Mouse (Mus musculus) olfactory bulb, adult 2 months (tissue): ENCODE measurements around the gene Adcy5. TPM values are rescaled to one million over a fixed set of nuclear protein-coding genes. Genes with fewer than 3 reads are reported as not detected.

Experiments
- H3K27ac ChIP-seq: fragments of 200-500 bp; 2 replicates; pipeline ENCODE4 v1.5.1; 2012; ENCODE audit warnings: low read depth, low read length; ENCODE audit not compliant: insufficient read depth
- H3K4me1 ChIP-seq: fragments of 200-500 bp; 2 replicates; pipeline ENCODE4 v1.6.1; 2012; ENCODE audit warnings: low read length; ENCODE audit not compliant: control insufficient read depth, insufficient read depth
- H3K4me3 ChIP-seq: fragments of 200-500 bp; 2 replicates; pipeline ENCODE4 v1.5.1; 2012; ENCODE audit warnings: mild to moderate bottlenecking, low read depth, low read length, moderate library complexity; ENCODE audit not compliant: insufficient read depth
- CTCF ChIP-seq: fragments of 200-500 bp; IDR thresholded peaks from 2 replicates; pipeline ENCODE4 v1.5.1; 2012; ENCODE audit warnings: low read depth, mild to moderate bottlenecking, low read length, moderate library complexity; ENCODE audit not compliant: insufficient read depth
- POLR2A ChIP-seq: fragments of 200-500 bp; IDR thresholded peaks from 2 replicates; pipeline ENCODE4 v1.6.1; 2012; ENCODE audit warnings: mild to moderate bottlenecking, low read depth, low read length, moderate library complexity; ENCODE audit not compliant: insufficient read depth
- WGBS: fragments of 180-500 bp; shearing (Covaris S2); methylation state at CpG from one replicate; pipeline ENCODE4 v1.1.7; 2018; 5-methylcytosine and 5-hydroxymethylcytosine counted together
- polyA plus RNA-seq: library from polyadenylated mRNA; stranded (reverse); fragments of >200 nt; gene quantifications from 2 replicates; pipeline ENCODE4 v1.2.4, GENCODE M21; 2012; ENCODE audit warnings: low replicate concordance; ENCODE audit not compliant: missing spikeins, insufficient read depth, insufficient read length

Adcy5 gene
- polyA plus RNA-seq, 1 experiment: not detected

- WGBS: 60% methylated on average over 12 of the region's 12 CpGs
- H3K4me1 ChIP-seq: peaks cover 12% of the 10 kb centered on the region
- H3K27ac ChIP-seq: no peak overlapping the region
- H3K4me3 ChIP-seq: no peak overlapping the region
- TF ChIP-seq CTCF: no peak
- no peak for TF ChIP-seq POLR2A
These were observed 84.8 kb downstream of the Adcy5 start for GRCm38 (mm10) chr16:35239318-35239965.

GRCm38 (mm10) chr16:35239966-35240730 lies 85.5 kb downstream of the Adcy5 start:
- no peak overlapping the region for H3K27ac ChIP-seq
- no peak for TF ChIP-seq CTCF
- no peak for TF ChIP-seq POLR2A
- H3K4me1 ChIP-seq: peaks cover 9% of the 10 kb centered on the region
- no peak overlapping the region for H3K4me3 ChIP-seq
- WGBS: 66% methylated on average over 4 of the region's 4 CpGs

GRCm38 (mm10) chr16:35247364-35247763 lies 92.7 kb downstream of the Adcy5 start:
- no peak for TF ChIP-seq POLR2A
- no peak for TF ChIP-seq CTCF
- Histone ChIP-seq H3K27ac (no peak overlapping the region), H3K4me1 (peaks cover 13% of the 10 kb centered on the region), H3K4me3 (no peak overlapping the region)
- WGBS: 62% methylated on average over 3 of the region's 3 CpGs

- peaks cover 21% of the 10 kb centered on the region for H3K4me1 ChIP-seq
- no peak overlapping the region for H3K4me3 ChIP-seq
- H3K27ac ChIP-seq: no peak overlapping the region
- TF ChIP-seq POLR2A: no peak
- TF ChIP-seq CTCF: no peak
- WGBS: 41% methylated on average over 9 of the region's 9 CpGs
These were observed 94.1 kb downstream of the Adcy5 start for GRCm38 (mm10) chr16:35248825-35249224.

GRCm38 (mm10) chr16:35249763-35250162 lies 95.1 kb downstream of the Adcy5 start:
- TF ChIP-seq POLR2A: no peak
- Histone ChIP-seq H3K4me1 (peaks cover 26% of the 10 kb centered on the region), H3K27ac (no peak overlapping the region), H3K4me3 (no peak overlapping the region)
- WGBS: 92% methylated on average over 6 of the region's 6 CpGs

- H3K4me3 ChIP-seq: no peak overlapping the region
- no peak for TF ChIP-seq POLR2A
- TF ChIP-seq CTCF: no peak
- WGBS: 89% methylated on average over 6 of the region's 6 CpGs
- H3K27ac ChIP-seq: no peak overlapping the region
- H3K4me1 ChIP-seq: peaks cover 40% of the 10 kb centered on the region
These were observed 97.0 kb downstream of the Adcy5 start for GRCm38 (mm10) chr16:35251690-35252089.

- no peak overlapping the region for H3K4me3 ChIP-seq
- 78% methylated on average over 6 of the region's 6 CpGs for WGBS
- peaks cover 41% of the 10 kb centered on the region for H3K4me1 ChIP-seq
- no peak overlapping the region for H3K27ac ChIP-seq
- no peak for TF ChIP-seq POLR2A
- TF ChIP-seq CTCF: no peak
These were observed 98.3 kb downstream of the Adcy5 start for GRCm38 (mm10) chr16:35252967-35253366.

- 53% methylated on average over 11 of the region's 11 CpGs for WGBS
- peaks cover 29% of the 10 kb centered on the region for H3K4me1 ChIP-seq
- TF ChIP-seq POLR2A (no peak), CTCF (no peak)
- H3K27ac ChIP-seq: peak overlapping the region; percentile 31; the same call in 1 of the 2 replicates
- H3K4me3 ChIP-seq: no peak overlapping the region
These were observed 101.3 kb downstream of the Adcy5 start for GRCm38 (mm10) chr16:35255981-35256380.

GRCm38 (mm10) chr16:35270353-35270934 lies 115.8 kb downstream of the Adcy5 start:
- no peaks in the 10 kb centered on the region for H3K4me1 ChIP-seq
- no peak overlapping the region for H3K27ac ChIP-seq
- 37% methylated on average over 10 of the region's 10 CpGs for WGBS
- TF ChIP-seq CTCF (peak; percentile 60), POLR2A (no peak)
- no peak overlapping the region for H3K4me3 ChIP-seq
